Mouse (Mus musculus): Measurements from ENCODE around the gene Gpkow. TPM values are rescaled to one million over a fixed set of nuclear protein-coding genes. Genes with fewer than 3 reads are reported as not detected.

Gpkow gene
- 10 to 100 TPM; 33.8 to 34.2 TPM for total RNA-seq (2021)
- long read RNA-seq, experiment 1, transcript Gpkow-201 (11 exons, 3,579 nt) = major isoform, 48 of 62 reads
- long read RNA-seq, experiment 1, partial matches to known transcripts = 2 of 62 reads
- long read RNA-seq, experiment 1, other reads (novel, unspliced or antisense) = 11 of 62 reads
- long read RNA-seq, experiment 2, transcript Gpkow-201 (11 exons, 3,579 nt) = major isoform, 24 of 33 reads
- long read RNA-seq, experiment 2, partial matches to known transcripts = 3 of 33 reads
- long read RNA-seq, experiment 2, other reads (novel, unspliced or antisense) = 6 of 33 reads

- peak; percentile 71 to 81 for DNase-seq (ENCODE audit: low spot score in 2 of 2)
These were observed at the start of gene Gpkow for GRCm38 (mm10) chrX:7696954-7697381. Gene Gpkow (plus strand): TSS chrX:7697131.

GRCm38 (mm10) chrX:7648671-7649304 is 48.1 kb upstream of the Gpkow start:
- peak; percentile 29 to 51 for DNase-seq (ENCODE audit: low spot score in 2 of 2)

GRCm38 (mm10) chrX:7657221-7657639 is 39.7 kb upstream of the Gpkow start, which contains the start of gene Prickle3:
Gene Prickle3 (plus strand): TSS chrX:7657260.
- no peak for DNase-seq (ENCODE audit: low spot score in 2 of 2)

- DNase-seq (ENCODE audit: low spot score in 2 of 2) = no peak
These were observed 38.7 kb upstream of the Gpkow start for GRCm38 (mm10) chrX:7658031-7658784.

GRCm38 (mm10) chrX:7658785-7659589 is 37.9 kb upstream of the Gpkow start:
- no peak for DNase-seq (ENCODE audit: low spot score in 2 of 2)

GRCm38 (mm10) chrX:7661086-7661485 is 35.8 kb upstream of the Gpkow start:
- no peak for DNase-seq (ENCODE audit: low spot score in 2 of 2)

GRCm38 (mm10) chrX:7662936-7663335 is 34.0 kb upstream of the Gpkow start:
- DNase-seq (ENCODE audit: low spot score in 2 of 2) = no peak

GRCm38 (mm10) chrX:7664791-7665190 is 32.1 kb upstream of the Gpkow start:
- DNase-seq (ENCODE audit: low spot score in 2 of 2) = no peak

- DNase-seq (ENCODE audit: low spot score in 2 of 2) = no peak
These were observed 31.0 kb upstream of the Gpkow start for GRCm38 (mm10) chrX:7665739-7666502.

- peak in 1 of 2 experiments; percentile 12 for DNase-seq (ENCODE audit: low spot score in 2 of 2)
These were observed 26.5 kb upstream of the Gpkow start for GRCm38 (mm10) chrX:7670390-7670881.

GRCm38 (mm10) chrX:7670921-7671623 is 25.9 kb upstream of the Gpkow start, which contains the start of gene Plp2:
Gene Plp2 (minus strand): TSS chrX:7671390.
- DNase-seq (ENCODE audit: low spot score in 2 of 2) = peak in 1 of 2 experiments; percentile 6

GRCm38 (mm10) chrX:7672739-7673138 is 24.2 kb upstream of the Gpkow start:
- no peak for DNase-seq (ENCODE audit: low spot score in 2 of 2)

- no peak for DNase-seq (ENCODE audit: low spot score in 2 of 2)
These were observed 23.2 kb upstream of the Gpkow start for GRCm38 (mm10) chrX:7673578-7674281.

- peak in 1 of 2 experiments; percentile 15 for DNase-seq (ENCODE audit: low spot score in 2 of 2)
These were observed 22.5 kb upstream of the Gpkow start for GRCm38 (mm10) chrX:7674284-7675000.

- no peak for DNase-seq (ENCODE audit: low spot score in 2 of 2)
These were observed 21.9 kb upstream of the Gpkow start for GRCm38 (mm10) chrX:7675001-7675380.

- no peak for DNase-seq (ENCODE audit: low spot score in 2 of 2)
These were observed 17.9 kb upstream of the Gpkow start for GRCm38 (mm10) chrX:7678986-7679385.

GRCm38 (mm10) chrX:7679405-7680056 is 17.4 kb upstream of the Gpkow start:
- peak; percentile 82 to 85 for DNase-seq (ENCODE audit: low spot score in 2 of 2)

GRCm38 (mm10) chrX:7680057-7680412 is 16.9 kb upstream of the Gpkow start:
- DNase-seq (ENCODE audit: low spot score in 2 of 2) = no peak
